15 mouse cellular contexts compared by ENCODE assay signal in the genomic region with DNA sequence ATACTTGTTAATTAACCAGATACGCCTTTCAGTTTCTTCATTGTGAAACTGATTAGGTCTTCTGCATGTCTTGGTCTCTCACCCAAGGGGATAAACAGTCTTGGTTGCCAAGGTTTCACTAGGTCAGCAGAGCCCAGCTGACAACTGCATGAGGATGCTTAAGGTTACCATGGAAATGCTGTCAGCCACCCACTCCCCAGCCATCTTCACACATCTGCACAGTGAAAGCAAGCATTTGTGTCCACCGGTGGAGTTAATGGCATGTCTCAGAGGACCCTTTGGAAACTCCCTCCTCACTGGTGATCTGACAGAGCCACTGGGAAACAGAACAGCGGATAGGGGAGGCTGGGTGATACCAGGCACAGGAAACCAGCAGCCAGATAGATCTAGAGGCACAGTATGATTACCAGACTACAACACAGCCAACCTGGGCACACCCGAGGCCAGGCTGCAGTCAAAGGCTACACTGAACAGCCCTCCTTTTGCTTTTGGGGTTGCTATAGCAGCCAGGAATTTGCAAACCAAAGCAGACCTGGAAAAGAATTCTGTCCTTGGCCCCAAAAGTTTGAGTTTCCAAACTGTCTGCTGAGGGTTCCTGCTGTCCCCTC. TPM values are rescaled to one million over a fixed set of nuclear protein-coding genes. Genes with fewer than 3 reads are reported as not detected.
DNase-seq lines count a peak whose midpoint lies in the region; ATAC-seq and TF ChIP-seq lines count a peak whose summit lies in the region.
"Had no signal": no experiment of that assay in that cellular context is flagged by ENCODE, and none has a peak within 500 bp of the region (broad histone marks: within the 10 kb centered on the region; RNA-seq: fewer than 3 reads in every experiment).

No protein-coding gene starts in this region.

- no peaks in the 10 kb centered on the region for H3K27me3 ChIP-seq in forebrain, embryonic 16.5 days (replicated peaks; ENCODE audit: control insufficient read depth, insufficient read depth, low read length)
- no peaks in the 10 kb centered on the region for H3K27me3 ChIP-seq in midbrain, embryonic 12.5 days

- no peak overlapping the region for H3K4me2 ChIP-seq in forebrain, embryonic 16.5 days (ENCODE audit: low read length)
- peak overlapping the region; percentile 7; the same call in 1 of the 2 replicates for H3K4me2 ChIP-seq in midbrain, embryonic 12.5 days (replicated peaks)

- H3K27ac ChIP-seq in ES-E14 (ENCODE audit: insufficient read depth, low read depth, low read length, poor library complexity, severe bottlenecking): no peak overlapping the region
- no peak overlapping the region for H3K27ac ChIP-seq in forebrain, embryonic 16.5 days (ENCODE audit: low read length)
- H3K27ac ChIP-seq in midbrain, embryonic 12.5 days (replicated peaks): peak overlapping the region; percentile 35; the same call in 1 of the 2 replicates
- H3K27ac ChIP-seq: kidney, postnatal 0 days had no signal

- no peaks in the 10 kb centered on the region for H3K9me3 ChIP-seq in ES-E14 (ENCODE audit: control insufficient read depth, insufficient read depth, low read depth, low read length)
- H3K9me3 ChIP-seq in forebrain, embryonic 16.5 days (ENCODE audit: control insufficient read depth, low read length): no peaks in the 10 kb centered on the region
- H3K9me3 ChIP-seq in midbrain, embryonic 12.5 days: no peaks in the 10 kb centered on the region

- H3K36me3 ChIP-seq in ES-E14 (ENCODE audit: control insufficient read depth, insufficient read depth, low read length, poor library complexity, severe bottlenecking): no peaks in the 10 kb centered on the region
- H3K36me3 ChIP-seq in forebrain, embryonic 16.5 days (ENCODE audit: control insufficient read depth, insufficient read depth): no peaks in the 10 kb centered on the region
- H3K36me3 ChIP-seq in midbrain, embryonic 12.5 days: no peaks in the 10 kb centered on the region

- no peak overlapping the region for H3K4me3 ChIP-seq in ES-E14 (ENCODE audit: insufficient read depth in 1 of 2, low read depth in 1 of 2, low read length in 2 of 2, poor library complexity in 1 of 2, severe bottlenecking in 1 of 2)
- H3K4me3 ChIP-seq in forebrain, embryonic 16.5 days (replicated peaks; ENCODE audit: low read length): no peak overlapping the region
- H3K4me3 ChIP-seq in midbrain, embryonic 12.5 days: no peak overlapping the region

- H3K4me1 ChIP-seq in ES-E14 (ENCODE audit: control insufficient read depth in 2 of 2, insufficient read depth in 2 of 2, low read length in 2 of 2, poor library complexity in 1 of 2): peaks cover 0 to 6% of the 10 kb centered on the region in 2 experiments; a peak in 1 of 4 replicates
- no peaks in the 10 kb centered on the region; the same call in 1 of the 2 replicates for H3K4me1 ChIP-seq in forebrain, embryonic 16.5 days (replicated peaks; ENCODE audit: control insufficient read depth, insufficient read depth, low read length)
- peaks cover 12% of the 10 kb centered on the region for H3K4me1 ChIP-seq in midbrain, embryonic 12.5 days

- in situ Hi-C loops in ES-E14 (cut with MboI; ENCODE audit: low sequenced_read_pairs in 2 of 2, unreplicated experiment in 2 of 2): no loop called here

- 0 out of 2 replicates have a peak, but pooled peaks have one; percentile 50 for ATAC-seq in forebrain, embryonic 16.5 days
- peak; percentile 69 for ATAC-seq in midbrain, embryonic 12.5 days (ENCODE audit: low FRiP score, low read depth)
- no peak for ATAC-seq in megakaryocyte, adult 5-6 weeks (ENCODE audit: poor library complexity, severe bottlenecking)

- no peak overlapping the region for H3K9ac ChIP-seq in ES-E14 (ENCODE audit: insufficient read depth, low read depth, low read length, poor library complexity, severe bottlenecking)
- H3K9ac ChIP-seq in forebrain, embryonic 16.5 days (replicated peaks; ENCODE audit: low read depth, low read length): no peak overlapping the region
- no peak overlapping the region for H3K9ac ChIP-seq in midbrain, embryonic 12.5 days (replicated peaks)

- WGBS in forebrain, embryonic 16.5 days: 35% methylated on average over 4 of the region's 4 CpGs
- 28% methylated on average over 4 of the region's 4 CpGs for WGBS in midbrain, embryonic 12.5 days

- DNase-seq in ES-E14 (ENCODE audit: low read depth, low spot score): no peak
- peak; percentile 32 for DNase-seq in ZHBTc4 (ENCODE audit: low read depth, low spot score)
- DNase-seq in layer of hippocampus, adult 8-10 months (ENCODE audit: low spot score in 2 of 2): no peak
- no peak for DNase-seq in frontal cortex, postnatal 10 days (ENCODE audit: low spot score in 2 of 2)
- DNase-seq: cerebellum, postnatal 25 days; lung, postnatal 14 days had no signal

TF ChIP-seq in ES-E14, 5 proteins besides CTCF, POLR2A, EP300 and RAD21:
- TF ChIP-seq ZNF384 (IDR thresholded peaks at IDR 0.05; ENCODE audit: low read depth, low read length) (no peak), MAFK (IDR thresholded peaks at IDR 0.05; ENCODE audit: insufficient read depth, low read depth, low read length) (0 out of 2 replicates have a peak, but pooled peaks have one; percentile 21)

RNA-seq across cellular contexts. Expression of a gene that starts 1.0 kb away (rescaled TPM):
- total RNA-seq in ES-E14 (2012; rRNA removed): 0.71 TPM in 1 of 2 replicates, not detected in the other
- polyA plus RNA-seq in forebrain, embryonic 16.5 days (2015; fragmentation: Nextera tagmentation; extraction: Ambion mirVana): not detected in 2 replicates
- polyA plus RNA-seq in midbrain, embryonic 12.5 days (2016; fragmentation: Nextera tagmentation; extraction: Ambion mirVana): not detected in 2 replicates
- total RNA-seq in megakaryocyte, adult 5-6 weeks (2015): not detected in 2 replicates
- total RNA-seq in megakaryocyte, adult 5-6 weeks (2017): not detected in 2 replicates
- total RNA-seq in layer of hippocampus, adult 8-10 months (2022): not detected
- total RNA-seq: heart, postnatal 25 days; left cerebral cortex, postnatal 25 days; neutrophil, adult 5-6 weeks had no signal
- polyA plus RNA-seq: kidney, postnatal 0 days; spleen, adult 2 months; urinary bladder, adult 2 months had no signal

RNA-seq across cellular contexts. Expression of a gene that starts 14.3 kb away (rescaled TPM):
- 1.7 and 2.3 TPM in 2 replicates for total RNA-seq in ES-E14 (2012; rRNA removed)
- polyA plus RNA-seq in forebrain, embryonic 16.5 days (2015; fragmentation: Nextera tagmentation; extraction: Ambion mirVana): 64.7 and 65.5 TPM in 2 replicates
- 40.8 and 47.4 TPM in 2 replicates for polyA plus RNA-seq in midbrain, embryonic 12.5 days (2016; fragmentation: Nextera tagmentation; extraction: Ambion mirVana)
- total RNA-seq in megakaryocyte, adult 5-6 weeks (2015): 0.30 and 1.3 TPM in 2 replicates
- 0.61 and 1.4 TPM in 2 replicates for total RNA-seq in megakaryocyte, adult 5-6 weeks (2017)
- total RNA-seq in layer of hippocampus, adult 8-10 months (2022): 10 to 100 TPM; 24.3 to 28.4 (median 26.3) TPM
